Mouse (Mus musculus): Measurements from ENCODE around the gene Atp5h. TPM values are rescaled to one million over a fixed set of nuclear protein-coding genes. Genes with fewer than 3 reads are reported as not detected.

Gene Atp5h
- total and polyA plus RNA-seq, 2 experiments from 2014 or later: 319 to 951 TPM

DNA sequence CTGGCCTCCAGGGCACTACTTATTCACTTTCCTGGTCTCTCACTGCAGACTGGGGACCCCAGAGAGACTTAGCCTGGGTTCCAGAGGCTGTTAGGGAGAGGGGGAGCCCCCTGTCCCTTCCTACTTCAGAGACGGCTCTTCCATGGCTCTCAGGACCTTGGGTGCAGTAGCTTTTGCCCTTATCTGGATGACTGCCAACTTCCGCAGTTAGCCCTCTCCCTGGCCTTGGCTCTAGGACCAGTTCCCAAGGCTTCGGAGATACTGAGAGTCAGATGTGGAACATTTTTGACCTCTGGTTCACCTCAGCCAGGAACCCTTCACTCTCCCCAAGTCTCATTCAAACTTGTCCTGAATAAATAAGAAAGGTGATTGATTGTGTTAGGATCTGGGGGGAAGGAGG, 27.1 kb upstream of the Atp5h start:
- Histone ChIP-seq H3K4me1 (ENCODE audit: insufficient read depth, low read length) (no peaks in the 10 kb centered on the region), H3K4me2 (ENCODE audit: low read depth, low read length, poor library complexity, severe bottlenecking) (no peak overlapping the region), H3K9ac (replicated peaks; ENCODE audit: low read length, poor library complexity, severe bottlenecking) (no peak overlapping the region), H3K9me3 (ENCODE audit: low read length) (no peaks in the 10 kb centered on the region), H3K27ac (ENCODE audit: low read depth, low read length) (no peak overlapping the region), H3K4me3 (ENCODE audit: low read depth, low read length) (no peak overlapping the region), H3K27me3 (ENCODE audit: insufficient read depth, low read length) (no peaks in the 10 kb centered on the region), H3K36me3 (ENCODE audit: insufficient read depth, low read length) (no peaks in the 10 kb centered on the region)
- ATAC-seq (ENCODE audit: low FRiP score) (no peak), DNase-seq (ENCODE audit: low spot score) (no peak)
- 76% methylated on average over 3 of the region's 3 CpGs for WGBS
- no peak for TF ChIP-seq CTCF (IDR thresholded peaks at IDR 0.05)

DNA sequence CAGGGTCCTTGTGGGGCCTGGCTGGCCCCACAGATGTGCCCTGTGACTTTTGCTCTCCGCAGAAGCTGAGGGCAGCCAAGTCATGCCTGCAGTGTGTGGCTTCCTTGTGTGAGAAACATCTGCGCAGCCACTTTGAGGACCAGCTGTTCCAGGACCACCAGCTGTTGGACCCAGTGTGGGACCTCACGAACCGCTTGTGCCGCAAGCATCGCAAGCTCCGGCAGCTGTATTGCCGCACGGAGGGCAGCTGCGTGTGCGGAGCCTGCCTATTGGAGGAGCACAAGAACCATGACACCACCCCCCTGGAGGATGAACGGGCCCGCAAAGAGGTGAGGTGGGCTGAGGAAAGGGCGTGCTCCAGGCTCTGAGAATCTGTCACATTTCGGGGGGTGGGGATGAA, 21.7 kb upstream of the Atp5h start:
- Histone ChIP-seq H3K27ac (ENCODE audit: low read depth, low read length) (no peak overlapping the region), H3K36me3 (ENCODE audit: insufficient read depth, low read length) (no peaks in the 10 kb centered on the region), H3K9ac (replicated peaks; ENCODE audit: low read length, poor library complexity, severe bottlenecking) (no peak overlapping the region), H3K4me2 (ENCODE audit: low read depth, low read length, poor library complexity, severe bottlenecking) (no peak overlapping the region), H3K4me3 (ENCODE audit: low read depth, low read length) (no peak overlapping the region), H3K4me1 (ENCODE audit: insufficient read depth, low read length) (no peaks in the 10 kb centered on the region), H3K27me3 (ENCODE audit: insufficient read depth, low read length) (no peaks in the 10 kb centered on the region), H3K9me3 (ENCODE audit: low read length) (no peaks in the 10 kb centered on the region)
- ATAC-seq (ENCODE audit: low FRiP score) (no peak), DNase-seq (ENCODE audit: low spot score) (no peak)
- no peak for TF ChIP-seq CTCF (IDR thresholded peaks at IDR 0.05)
- WGBS: 55% methylated on average over 15 of the region's 15 CpGs

- H3K27me3 ChIP-seq (ENCODE audit: insufficient read depth, low read length): no peaks in the 10 kb centered on the region
- peak; percentile 42 for TF ChIP-seq CTCF (IDR thresholded peaks at IDR 0.05)
- peaks cover 10% of the 10 kb centered on the region for H3K4me1 ChIP-seq (ENCODE audit: insufficient read depth, low read length)
- no peak within 1 kb of the TSS for H3K4me2 ChIP-seq (ENCODE audit: low read depth, low read length, poor library complexity, severe bottlenecking)
- ATAC-seq (ENCODE audit: low FRiP score): no peak
- 91% methylated on average over 9 of the region's 9 CpGs for WGBS
- H3K9me3 ChIP-seq (ENCODE audit: low read length): no peaks in the 10 kb centered on the region
- no peak within 1 kb of the TSS for H3K27ac ChIP-seq (ENCODE audit: low read depth, low read length)
- no peak within 1 kb of the TSS for H3K9ac ChIP-seq (replicated peaks; ENCODE audit: low read length, poor library complexity, severe bottlenecking)
- no peak for DNase-seq (ENCODE audit: low spot score)
- H3K4me3 ChIP-seq (ENCODE audit: low read depth, low read length): no peak within 1 kb of the TSS
- H3K36me3 ChIP-seq (ENCODE audit: insufficient read depth, low read length): no peaks in the 10 kb centered on the region
These were observed 20.3 kb upstream of the Atp5h start, which contains the start of gene Trim80 for GRCm38 (mm10) chr11:115439906-115440595. Trim80 (plus strand) TSS chr11:115440545.

DNA sequence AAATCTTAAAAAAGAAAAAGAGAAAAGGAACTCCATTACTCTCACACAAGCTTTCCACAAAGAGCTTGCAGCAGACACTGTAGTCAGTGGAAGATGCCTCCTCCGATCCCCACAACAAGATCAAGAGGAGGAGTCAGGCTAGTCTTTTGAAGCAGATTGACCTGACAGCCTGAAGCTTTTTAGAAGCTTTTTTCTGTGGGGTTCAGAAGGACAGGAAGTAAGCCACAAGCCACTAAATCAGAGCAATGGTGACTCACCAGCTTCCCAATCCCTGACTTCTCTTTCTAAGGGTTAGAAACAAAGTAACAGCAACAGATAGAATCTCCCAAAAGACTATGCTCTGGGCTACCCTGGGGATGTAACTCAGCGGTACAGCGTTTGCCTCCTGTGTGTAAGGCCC, 19.6 kb upstream of the Atp5h start:
- no peak overlapping the region for H3K4me3 ChIP-seq (ENCODE audit: low read depth, low read length)
- ATAC-seq (ENCODE audit: low FRiP score): no peak
- 85% methylated on average over 3 of the region's 3 CpGs for WGBS

DNA sequence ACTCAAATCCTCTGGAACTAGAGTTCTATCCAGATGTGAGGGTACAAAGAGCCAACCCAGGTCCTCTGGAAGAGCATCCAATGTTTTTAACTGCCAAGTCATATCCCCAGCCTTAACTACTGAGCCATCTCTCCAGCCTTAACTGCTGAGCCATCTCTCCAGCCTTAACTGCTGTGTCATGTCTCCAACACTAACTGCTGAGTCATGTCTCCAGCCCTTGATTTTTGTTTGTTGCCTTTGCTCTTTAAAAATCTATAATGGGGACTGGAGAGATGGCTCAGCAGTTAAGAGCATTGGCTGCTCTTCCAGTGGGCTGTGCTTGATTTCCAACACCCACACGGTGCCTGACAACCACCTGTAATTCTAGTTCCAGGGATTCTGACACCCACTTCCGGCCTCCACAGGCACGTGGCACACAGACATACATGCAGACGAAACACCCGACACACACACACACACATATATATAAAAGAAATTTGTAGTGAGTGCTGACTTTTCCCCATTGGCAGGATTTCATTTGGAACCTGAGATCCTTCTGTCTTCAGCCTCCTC, 17.9 kb upstream of the Atp5h start:
- WGBS: 84% methylated on average over 5 of the region's 5 CpGs

More for the DNA sequence above, 19.6 kb upstream of the Atp5h start:
- H3K9ac ChIP-seq (replicated peaks; ENCODE audit: low read length, poor library complexity, severe bottlenecking): no peak overlapping the region
- no peak overlapping the region for H3K27ac ChIP-seq (ENCODE audit: low read depth, low read length)
- H3K4me1 ChIP-seq (ENCODE audit: insufficient read depth, low read length): peaks cover 10% of the 10 kb centered on the region
- no peak for DNase-seq (ENCODE audit: low spot score)
- no peak for TF ChIP-seq CTCF (IDR thresholded peaks at IDR 0.05)
- no peak overlapping the region for H3K4me2 ChIP-seq (ENCODE audit: low read depth, low read length, poor library complexity, severe bottlenecking)
- no peaks in the 10 kb centered on the region for H3K9me3 ChIP-seq (ENCODE audit: low read length)
- no peaks in the 10 kb centered on the region for H3K27me3 ChIP-seq (ENCODE audit: insufficient read depth, low read length)
- no peaks in the 10 kb centered on the region for H3K36me3 ChIP-seq (ENCODE audit: insufficient read depth, low read length)

GRCm38 (mm10) chr11:115435596-115436337, 16.0 kb upstream of the Atp5h start:
- no peaks in the 10 kb centered on the region for H3K9me3 ChIP-seq (ENCODE audit: low read length)
- no peak overlapping the region for H3K27ac ChIP-seq (ENCODE audit: low read depth, low read length)
- peaks cover 10% of the 10 kb centered on the region for H3K4me1 ChIP-seq (ENCODE audit: insufficient read depth, low read length)
- H3K36me3 ChIP-seq (ENCODE audit: insufficient read depth, low read length): peaks cover 19% of the 10 kb centered on the region
- no peak; the same call in 1 of the 2 replicates for ATAC-seq (ENCODE audit: low FRiP score)
- peak; percentile 50 for DNase-seq (ENCODE audit: low spot score)
- peak overlapping the region; percentile 24 for H3K4me3 ChIP-seq (ENCODE audit: low read depth, low read length)
- H3K4me2 ChIP-seq (ENCODE audit: low read depth, low read length, poor library complexity, severe bottlenecking): peak overlapping the region; percentile 57
- TF ChIP-seq CTCF (IDR thresholded peaks at IDR 0.05): no peak
- H3K27me3 ChIP-seq (ENCODE audit: insufficient read depth, low read length): no peaks in the 10 kb centered on the region
- WGBS: 4% methylated on average over 31 of the region's 31 CpGs
- peak overlapping the region; percentile 51; the same call in 1 of the 2 replicates for H3K9ac ChIP-seq (replicated peaks; ENCODE audit: low read length, poor library complexity, severe bottlenecking)

More for the DNA sequence above, 17.9 kb upstream of the Atp5h start:
- DNase-seq (ENCODE audit: low spot score) (no peak), ATAC-seq (ENCODE audit: low FRiP score) (no peak)
- no peaks in the 10 kb centered on the region for H3K27me3 ChIP-seq (ENCODE audit: insufficient read depth, low read length)
- H3K27ac ChIP-seq (ENCODE audit: low read depth, low read length): no peak overlapping the region
- no peak overlapping the region for H3K9ac ChIP-seq (replicated peaks; ENCODE audit: low read length, poor library complexity, severe bottlenecking)
- no peak overlapping the region for H3K4me2 ChIP-seq (ENCODE audit: low read depth, low read length, poor library complexity, severe bottlenecking)
- H3K9me3 ChIP-seq (ENCODE audit: low read length): no peaks in the 10 kb centered on the region
- TF ChIP-seq CTCF (IDR thresholded peaks at IDR 0.05): no peak
- H3K4me3 ChIP-seq (ENCODE audit: low read depth, low read length): no peak overlapping the region
- peaks cover 3% of the 10 kb centered on the region; the same call in 1 of the 2 replicates for H3K36me3 ChIP-seq (ENCODE audit: insufficient read depth, low read length)
- peaks cover 10% of the 10 kb centered on the region for H3K4me1 ChIP-seq (ENCODE audit: insufficient read depth, low read length)

Measured in midbrain, postnatal 0 days (tissue).